Mouse (Mus musculus): ENCODE results near the gene Prm2. TPM values are rescaled to one million over a fixed set of nuclear protein-coding genes. Genes with fewer than 3 reads are reported as not detected.

Gene Prm2
- total and polyA plus RNA-seq, 3 experiments = 5.7 TPM; not detected in 2

DNA sequence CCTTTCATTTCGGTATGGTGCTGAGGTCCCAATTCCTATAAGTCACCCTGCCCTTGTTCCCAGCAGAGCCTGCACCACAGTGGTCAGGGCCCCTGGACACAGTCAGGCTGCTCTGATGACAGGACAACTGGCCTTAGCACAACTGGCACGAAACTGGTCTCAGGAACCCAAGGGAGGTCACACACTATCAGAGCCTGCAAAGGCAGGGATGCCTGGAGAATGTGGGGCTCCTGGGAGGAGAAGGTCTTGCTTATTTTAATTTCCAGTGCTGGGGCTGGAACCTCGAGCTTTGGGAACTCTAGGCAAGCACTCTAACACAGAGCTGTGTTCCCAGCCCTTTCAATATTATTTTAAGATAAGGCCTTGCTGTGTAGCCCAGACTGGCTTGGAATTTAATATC, 24.0 kb upstream of the Prm2 start:
- TF ChIP-seq POLR2A (IDR thresholded peaks at IDR 0.05; ENCODE audit: insufficient read depth, low read depth, low read length) = no peak
- no peak for TF ChIP-seq CTCF (IDR thresholded peaks at IDR 0.05)
- no peak for TF ChIP-seq EP300 (IDR thresholded peaks at IDR 0.05; ENCODE audit: insufficient read depth, low read depth, low read length)
- no peak overlapping the region for H3K27ac ChIP-seq
- no peak overlapping the region for H3K9ac ChIP-seq (ENCODE audit: low read depth, low read length)
- H3K36me3 ChIP-seq (ENCODE audit: control insufficient read depth, insufficient read depth, low read length) = no peaks in the 10 kb centered on the region
- H3K4me3 ChIP-seq = no peak overlapping the region
- H3K27me3 ChIP-seq (ENCODE audit: control insufficient read depth, insufficient read depth, low read length) = no peaks in the 10 kb centered on the region
- DNase-seq = peak in 1 of 2 experiments; percentile 45
- intact Hi-C loops (cut with DNase I) = no loop called here
- H3K4me1 ChIP-seq (ENCODE audit: control insufficient read depth, insufficient read depth, low read length) = peaks cover 5% of the 10 kb centered on the region
- 59% methylated on average over 3 of the region's 3 CpGs for WGBS
- no peaks in the 10 kb centered on the region for H3K79me2 ChIP-seq (replicated peaks; ENCODE audit: control insufficient read depth, insufficient read depth, low read length)

DNA sequence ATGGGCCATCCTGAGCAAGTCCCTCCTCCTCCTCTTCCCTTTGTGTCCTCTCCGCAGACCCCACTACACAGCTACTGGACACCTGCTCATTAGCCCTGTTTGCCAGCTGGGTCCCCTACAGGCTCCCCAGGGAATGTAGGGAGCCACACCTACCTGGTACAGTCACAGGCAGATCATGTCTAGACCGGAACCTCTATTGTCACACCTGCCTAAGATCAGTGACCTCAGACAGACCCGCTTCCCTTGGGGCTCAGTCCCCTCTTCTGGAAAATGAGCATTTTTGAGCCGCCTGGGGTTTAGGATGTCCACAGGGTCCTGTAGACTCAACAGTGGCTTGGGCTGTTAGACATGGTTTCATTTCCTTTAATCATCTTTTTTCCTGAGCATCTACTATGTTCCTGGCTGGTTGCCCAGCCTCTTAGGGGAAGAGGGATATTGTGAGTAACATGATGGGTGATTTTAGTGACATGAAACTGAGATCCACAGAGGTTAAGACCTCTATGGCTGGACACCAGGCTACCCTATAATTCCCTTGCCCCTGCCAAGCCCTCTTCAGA, 22.7 kb upstream of the Prm2 start:
- no peak overlapping the region for H3K27ac ChIP-seq
- no peak for DNase-seq
- no peak for TF ChIP-seq EP300 (IDR thresholded peaks at IDR 0.05; ENCODE audit: insufficient read depth, low read depth, low read length)
- no peak for TF ChIP-seq CTCF (IDR thresholded peaks at IDR 0.05)
- TF ChIP-seq POLR2A (IDR thresholded peaks at IDR 0.05; ENCODE audit: insufficient read depth, low read depth, low read length) = no peak
- H3K4me1 ChIP-seq (ENCODE audit: control insufficient read depth, insufficient read depth, low read length) = peaks cover 6% of the 10 kb centered on the region
- intact Hi-C loops (cut with DNase I) = no loop called here
- no peaks in the 10 kb centered on the region for H3K36me3 ChIP-seq (ENCODE audit: control insufficient read depth, insufficient read depth, low read length)
- no peak overlapping the region for H3K9ac ChIP-seq (ENCODE audit: low read depth, low read length)
- no peak overlapping the region for H3K4me3 ChIP-seq
- 69% methylated on average over 4 of the region's 4 CpGs for WGBS
- H3K79me2 ChIP-seq (replicated peaks; ENCODE audit: control insufficient read depth, insufficient read depth, low read length) = no peaks in the 10 kb centered on the region
- no peaks in the 10 kb centered on the region for H3K27me3 ChIP-seq (ENCODE audit: control insufficient read depth, insufficient read depth, low read length)

DNA sequence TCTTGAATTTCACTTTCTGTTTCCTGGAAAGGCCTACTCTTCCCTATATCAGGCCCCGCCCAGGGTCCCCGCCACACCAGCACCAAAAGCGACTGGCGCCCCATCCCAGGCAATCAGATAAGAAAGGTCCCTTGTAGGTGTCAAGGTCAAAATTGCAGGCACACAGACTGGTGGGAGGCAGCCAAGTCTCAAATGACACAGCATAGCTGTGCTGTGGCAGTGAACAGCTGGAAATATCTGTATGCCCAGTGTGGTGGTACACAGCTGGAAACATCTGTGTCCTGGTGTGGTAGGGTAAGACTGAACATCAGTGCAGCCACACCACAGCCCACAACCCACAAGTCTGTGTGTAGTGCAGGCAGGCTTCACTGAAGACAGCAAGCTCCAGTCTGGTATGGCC, 18.9 kb upstream of the Prm2 start:
- H3K4me1 ChIP-seq (ENCODE audit: control insufficient read depth, insufficient read depth, low read length) = peaks cover 4% of the 10 kb centered on the region
- no peak overlapping the region for H3K27ac ChIP-seq
- no peak overlapping the region for H3K9ac ChIP-seq (ENCODE audit: low read depth, low read length)
- no peaks in the 10 kb centered on the region for H3K27me3 ChIP-seq (ENCODE audit: control insufficient read depth, insufficient read depth, low read length)
- peak in 1 of 2 experiments; percentile 25 for DNase-seq
- no peak overlapping the region for H3K4me3 ChIP-seq
- TF ChIP-seq CTCF (IDR thresholded peaks at IDR 0.05) (no peak), EP300 (IDR thresholded peaks at IDR 0.05; ENCODE audit: insufficient read depth, low read depth, low read length) (no peak), POLR2A (IDR thresholded peaks at IDR 0.05; ENCODE audit: insufficient read depth, low read depth, low read length) (no peak)
- no peaks in the 10 kb centered on the region for H3K79me2 ChIP-seq (replicated peaks; ENCODE audit: control insufficient read depth, insufficient read depth, low read length)
- intact Hi-C loops (cut with DNase I) = no loop called here
- 52% methylated on average over 4 of the region's 4 CpGs for WGBS
- H3K36me3 ChIP-seq (ENCODE audit: control insufficient read depth, insufficient read depth, low read length) = no peaks in the 10 kb centered on the region

DNA sequence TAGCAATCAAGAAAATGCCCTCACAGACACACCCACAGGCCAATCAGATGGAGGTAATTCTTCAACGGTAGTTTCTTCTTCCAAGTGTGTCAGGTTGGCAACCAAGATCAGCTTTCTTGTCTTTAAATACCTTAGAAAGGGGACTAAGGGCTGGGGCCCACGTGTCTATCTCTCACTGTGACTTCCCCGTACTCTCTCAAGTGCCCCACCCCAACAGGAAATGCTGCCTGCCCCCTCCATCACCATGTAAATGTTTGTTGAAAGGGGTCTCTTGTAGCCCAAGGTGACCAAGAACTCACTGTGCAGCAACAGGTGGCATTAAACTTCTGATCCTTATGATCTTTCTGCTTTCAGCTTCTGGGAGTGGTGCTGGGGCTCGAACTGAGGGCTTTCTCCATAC, 17.8 kb upstream of the Prm2 start:
- Histone ChIP-seq H3K27ac (no peak overlapping the region), H3K9ac (ENCODE audit: low read depth, low read length) (no peak overlapping the region), H3K4me3 (no peak overlapping the region), H3K36me3 (ENCODE audit: control insufficient read depth, insufficient read depth, low read length) (no peaks in the 10 kb centered on the region), H3K27me3 (ENCODE audit: control insufficient read depth, insufficient read depth, low read length) (no peaks in the 10 kb centered on the region), H3K4me1 (ENCODE audit: control insufficient read depth, insufficient read depth, low read length) (peaks cover 2% of the 10 kb centered on the region), H3K79me2 (replicated peaks; ENCODE audit: control insufficient read depth, insufficient read depth, low read length) (no peaks in the 10 kb centered on the region)
- intact Hi-C loops (cut with DNase I) = no loop called here
- no peak for TF ChIP-seq CTCF (IDR thresholded peaks at IDR 0.05)
- TF ChIP-seq POLR2A (IDR thresholded peaks at IDR 0.05; ENCODE audit: insufficient read depth, low read depth, low read length) = no peak
- no peak for DNase-seq
- 85% methylated on average over 4 of the region's 4 CpGs for WGBS

DNA sequence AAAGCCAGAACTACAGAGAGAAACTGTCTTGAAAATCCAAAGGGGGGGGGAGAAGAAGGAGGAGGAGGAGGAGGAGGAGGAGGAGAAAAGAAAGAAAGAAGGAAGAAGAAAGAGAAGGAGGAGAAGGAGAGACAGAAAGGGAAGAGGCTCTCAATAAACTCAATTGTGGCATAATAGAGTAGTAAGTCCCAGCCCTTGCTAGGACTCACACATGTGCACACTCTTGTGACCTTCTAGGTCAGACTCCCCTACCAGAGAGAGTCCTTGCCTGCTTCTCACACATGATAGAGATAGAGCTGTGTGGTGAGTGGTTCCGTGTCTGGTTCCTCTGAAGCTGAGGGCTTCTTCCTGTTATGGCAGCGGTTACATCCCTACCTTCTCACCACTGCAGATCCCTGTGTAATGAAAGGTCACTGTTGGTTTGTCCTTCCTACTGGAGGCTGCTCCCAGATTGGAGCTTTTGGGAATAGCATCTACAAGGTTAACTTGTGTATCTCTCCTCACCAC, 17.0 kb upstream of the Prm2 start, which contains the start of gene Gm11172:
Gene Gm11172, plus strand, starts transcription at position 51 of the 507 bp plus-strand sequence.
- DNase-seq = no peak
- H3K9ac ChIP-seq (ENCODE audit: low read depth, low read length) = no peak within 1 kb of the TSS
- intact Hi-C loops (cut with DNase I) = no loop called here
- H3K36me3 ChIP-seq (ENCODE audit: control insufficient read depth, insufficient read depth, low read length) = no peaks in the 10 kb centered on the region
- TF ChIP-seq CTCF (IDR thresholded peaks at IDR 0.05) (no peak), EP300 (IDR thresholded peaks at IDR 0.05; ENCODE audit: insufficient read depth, low read depth, low read length) (no peak), POLR2A (IDR thresholded peaks at IDR 0.05; ENCODE audit: insufficient read depth, low read depth, low read length) (no peak)
- H3K4me1 ChIP-seq (ENCODE audit: control insufficient read depth, insufficient read depth, low read length) = peaks cover 2% of the 10 kb centered on the region
- WGBS = 67% methylated on average over 2 of the region's 2 CpGs
- no peak within 1 kb of the TSS for H3K27ac ChIP-seq
- no peaks in the 10 kb centered on the region for H3K27me3 ChIP-seq (ENCODE audit: control insufficient read depth, insufficient read depth, low read length)
- H3K4me3 ChIP-seq = no peak within 1 kb of the TSS
- H3K79me2 ChIP-seq (replicated peaks; ENCODE audit: control insufficient read depth, insufficient read depth, low read length) = no peaks in the 10 kb centered on the region

DNA sequence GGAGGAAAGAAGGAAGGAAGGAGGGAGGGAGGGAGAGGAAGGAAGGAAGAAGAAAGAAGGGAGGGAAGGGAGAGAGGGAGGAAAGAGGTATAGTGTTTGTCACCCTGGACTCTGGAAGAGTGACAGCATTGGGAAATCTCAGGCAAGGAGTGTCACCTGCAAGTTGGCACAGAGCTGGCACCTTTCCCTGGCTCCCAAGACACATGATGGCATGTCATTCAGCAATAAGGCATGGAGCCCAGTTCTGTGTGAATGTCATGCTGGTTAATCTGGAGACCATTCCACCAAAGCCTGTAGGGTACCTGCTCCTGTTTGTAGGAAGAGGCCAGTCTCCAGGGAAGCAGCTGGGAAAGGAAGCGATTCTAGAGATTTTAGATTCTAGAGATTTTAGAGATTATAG, 14.4 kb upstream of the Prm2 start:
- Histone ChIP-seq H3K79me2 (replicated peaks; ENCODE audit: control insufficient read depth, insufficient read depth, low read length) (no peaks in the 10 kb centered on the region), H3K27me3 (ENCODE audit: control insufficient read depth, insufficient read depth, low read length) (no peaks in the 10 kb centered on the region), H3K9ac (ENCODE audit: low read depth, low read length) (no peak overlapping the region), H3K4me1 (ENCODE audit: control insufficient read depth, insufficient read depth, low read length) (peaks cover 2% of the 10 kb centered on the region), H3K36me3 (ENCODE audit: control insufficient read depth, insufficient read depth, low read length) (no peaks in the 10 kb centered on the region), H3K4me3 (no peak overlapping the region), H3K27ac (no peak overlapping the region)
- no peak for DNase-seq
- WGBS = 96% methylated on average over 1 of the region's 1 CpGs
- TF ChIP-seq CTCF (IDR thresholded peaks at IDR 0.05) (no peak), POLR2A (IDR thresholded peaks at IDR 0.05; ENCODE audit: insufficient read depth, low read depth, low read length) (no peak)
- intact Hi-C loops (cut with DNase I) = no loop called here

All from heart, adult 2 months (tissue).